Mouse (Mus musculus) kidney, adult 2 months (tissue): ENCODE results near the gene Trip12. TPM values are rescaled to one million over a fixed set of nuclear protein-coding genes. Genes with fewer than 3 reads are reported as not detected.

ENCODE experiments used
- DNase-seq: peaks from one replicate; pipeline ENCODE4 v3.0.0; 2021
- H3K27ac ChIP-seq: fragments of 200-500 bp; 2 replicates; pipeline ENCODE4 v1.5.1; 2012; ENCODE audit warnings: low read depth, low read length, control low read depth, inconsistent platforms; ENCODE audit not compliant: insufficient read depth
- H3K27me3 ChIP-seq: fragments of 200-500 bp; replicated peaks from 2 replicates; pipeline ENCODE4 v1.6.1; 2012; ENCODE audit warnings: mild to moderate bottlenecking, moderate library complexity, low read length, inconsistent platforms; ENCODE audit not compliant: control insufficient read depth, insufficient read depth
- H3K36me3 ChIP-seq: fragments of 200-500 bp; 2 replicates; pipeline ENCODE4 v1.6.1; 2012; ENCODE audit warnings: mild to moderate bottlenecking, moderate library complexity, low read length, inconsistent platforms; ENCODE audit not compliant: control insufficient read depth, insufficient read depth
- H3K4me1 ChIP-seq: fragments of 200-500 bp; 2 replicates; pipeline ENCODE4 v1.6.1; 2011; ENCODE audit warnings: low read length; ENCODE audit not compliant: control insufficient read depth, insufficient read depth
- H3K4me3 ChIP-seq: fragments of 200-500 bp; 2 replicates; pipeline ENCODE4 v1.5.1; 2011; ENCODE audit warnings: mild to moderate bottlenecking, low read depth, low read length, control low read depth; ENCODE audit not compliant: insufficient read depth
- CTCF ChIP-seq: fragments of 200-500 bp; conservative IDR thresholded peaks from 2 replicates; pipeline ENCODE4 v1.5.1; 2011; ENCODE audit warnings: low read depth, mild to moderate bottlenecking, control low read depth, low read length, moderate library complexity, mixed read lengths; ENCODE audit not compliant: insufficient read depth, insufficient read length
- POLR2A ChIP-seq: fragments of 200-500 bp; IDR thresholded peaks from one replicate; pipeline ENCODE4 v1.6.1; 2011; ENCODE audit warnings: low read depth, low read length, control low read depth
- WGBS: fragments of 180-500 bp; shearing (Covaris S2); methylation state at CpG from one replicate; pipeline ENCODE4 v1.1.7; 2018; 5-methylcytosine and 5-hydroxymethylcytosine counted together
- polyA plus RNA-seq: library from polyadenylated mRNA; depleted of rRNA; stranded (reverse); fragments of >200 nt; gene quantifications from 2 replicates; pipeline ENCODE4 v1.2.3, GENCODE M21; 2012

The Trip12 gene
- polyA plus RNA-seq, 1 experiment = 35.7 TPM

DNA sequence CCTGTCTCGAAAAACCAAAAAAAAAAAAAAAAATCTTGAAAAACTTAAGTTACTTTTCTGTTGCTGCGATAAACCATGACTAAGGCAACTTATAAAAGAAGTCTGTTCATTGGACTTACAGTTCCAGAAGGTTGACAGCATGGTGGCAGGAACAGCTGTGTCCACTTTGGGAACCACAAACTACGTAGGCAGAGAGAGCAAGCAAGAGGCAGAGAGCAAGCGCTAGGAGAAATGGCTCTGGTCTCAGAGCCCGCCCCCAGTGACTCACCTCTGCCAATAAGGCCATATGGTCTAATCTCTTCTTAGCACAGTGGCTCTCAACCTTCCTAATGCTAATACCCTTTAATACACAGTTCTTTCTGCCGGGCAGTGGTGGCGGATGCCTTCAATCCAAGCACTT is 9.5 kb upstream of the Trip12 start:
- Histone ChIP-seq H3K36me3 (no peaks in the 10 kb centered on the region), H3K4me1 (peaks cover 15% of the 10 kb centered on the region), H3K27me3 (no peaks in the 10 kb centered on the region), H3K27ac (no peak overlapping the region), H3K4me3 (no peak overlapping the region)
- 95% methylated on average over 7 of the region's 7 CpGs for WGBS
- DNase-seq = no peak
- TF ChIP-seq CTCF (no peak), POLR2A (no peak)

DNA sequence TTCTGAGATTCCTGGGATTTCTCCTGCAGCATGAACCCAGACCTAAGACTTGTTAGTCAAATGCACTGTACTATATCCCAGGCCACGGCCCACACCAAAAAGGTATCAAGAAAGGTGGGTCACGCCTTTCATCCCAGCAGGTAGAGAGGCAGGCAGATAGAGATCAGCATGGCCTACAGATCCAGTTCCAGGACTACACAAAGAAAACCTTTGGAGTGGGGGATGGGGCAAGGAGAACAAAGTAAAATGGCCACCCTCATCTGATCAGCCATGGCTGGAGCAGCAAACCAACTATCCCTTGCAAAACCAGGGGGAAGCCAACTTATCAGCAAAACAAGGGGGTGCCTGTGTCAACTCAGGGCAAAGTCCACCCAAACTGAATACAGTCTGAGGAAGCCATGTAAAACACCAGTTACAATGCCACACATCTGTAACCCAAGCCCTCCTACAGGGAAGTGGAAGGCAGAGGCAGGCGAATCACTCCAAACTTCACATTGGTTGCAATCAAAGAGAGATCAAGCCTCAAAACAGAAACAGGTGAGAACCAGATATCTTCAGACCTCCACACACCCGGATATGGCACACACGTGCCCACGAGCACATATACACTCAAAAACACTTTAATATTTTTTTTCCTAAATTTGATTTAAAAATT is 8.6 kb upstream of the Trip12 start:
- no peak for TF ChIP-seq POLR2A
- TF ChIP-seq CTCF = no peak
- H3K4me3 ChIP-seq = no peak overlapping the region
- H3K27me3 ChIP-seq = no peaks in the 10 kb centered on the region
- no peak overlapping the region for H3K27ac ChIP-seq
- H3K36me3 ChIP-seq = no peaks in the 10 kb centered on the region
- no peak for DNase-seq
- 98% methylated on average over 6 of the region's 6 CpGs for whole genome bisulfite sequencing
- peaks cover 15% of the 10 kb centered on the region for H3K4me1 ChIP-seq

DNA sequence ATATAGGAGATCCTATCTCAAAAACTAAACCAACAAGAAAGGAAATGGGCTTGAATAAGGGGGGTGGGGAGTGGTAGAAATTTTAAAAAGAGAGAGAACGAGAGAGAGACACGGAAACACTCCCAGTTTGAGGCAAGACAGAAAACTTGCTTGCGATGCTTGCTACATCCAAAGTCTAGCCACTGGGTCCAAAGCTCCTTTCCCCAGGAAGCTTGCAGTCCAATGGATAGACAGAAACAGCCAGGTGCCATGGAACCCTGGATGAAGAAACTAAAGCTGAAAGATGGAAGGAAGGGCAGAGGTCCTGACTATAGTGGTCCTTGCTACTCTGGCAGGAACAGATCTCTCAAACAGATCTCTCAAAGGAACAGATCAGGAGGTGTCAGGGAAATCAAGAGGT is 8.0 kb upstream of the Trip12 start:
- Histone ChIP-seq H3K36me3 (no peaks in the 10 kb centered on the region), H3K27ac (no peak overlapping the region), H3K4me1 (peaks cover 15% of the 10 kb centered on the region), H3K4me3 (no peak overlapping the region), H3K27me3 (no peaks in the 10 kb centered on the region)
- 61% methylated on average over 3 of the region's 3 CpGs for WGBS
- no peak for DNase-seq
- TF ChIP-seq POLR2A = no peak
- TF ChIP-seq CTCF = no peak

DNA sequence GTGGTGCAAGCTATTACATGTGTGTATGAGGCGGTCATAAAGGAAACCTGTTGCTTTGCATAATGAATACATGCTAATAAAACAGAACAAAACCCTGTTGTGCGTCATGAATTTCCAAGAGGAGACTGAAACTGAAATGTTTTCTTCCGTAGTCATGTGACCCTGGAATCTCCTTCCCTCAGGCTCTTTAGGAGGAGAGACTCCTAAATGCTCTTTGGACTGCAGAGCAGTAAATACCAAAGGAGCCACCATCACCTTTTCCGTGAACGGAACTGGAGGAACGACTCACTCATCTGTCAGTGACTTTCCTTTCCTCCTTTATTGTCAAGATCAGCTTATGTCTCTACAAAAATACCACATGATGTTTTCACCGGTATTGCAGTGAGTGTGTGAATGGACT is 7.4 kb upstream of the Trip12 start:
- no peaks in the 10 kb centered on the region for H3K36me3 ChIP-seq
- H3K27ac ChIP-seq = no peak overlapping the region
- no peak for DNase-seq
- no peak for TF ChIP-seq CTCF
- TF ChIP-seq POLR2A = no peak
- no peaks in the 10 kb centered on the region for H3K27me3 ChIP-seq
- peaks cover 14% of the 10 kb centered on the region for H3K4me1 ChIP-seq
- H3K4me3 ChIP-seq = no peak overlapping the region
- 64% methylated on average over 7 of the region's 7 CpGs for WGBS

DNA sequence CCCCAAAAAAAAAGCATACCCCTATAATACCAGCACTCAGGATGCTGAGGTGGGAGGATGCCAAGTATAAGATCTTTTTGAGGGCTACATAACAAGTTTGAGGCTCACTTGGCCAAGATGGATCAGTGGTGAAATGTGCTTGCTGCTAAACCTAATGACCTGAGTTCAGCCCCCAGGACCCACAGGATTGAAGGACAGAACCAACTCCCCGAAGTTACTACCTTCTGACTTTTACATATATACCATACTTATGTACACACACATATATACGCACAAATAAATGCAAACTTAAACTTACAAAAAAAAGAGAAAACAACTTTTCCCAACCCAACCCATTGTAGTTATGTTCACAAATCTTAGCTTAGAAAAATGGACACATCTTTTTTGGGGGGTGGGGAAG is 3.0 kb upstream of the Trip12 start:
- no peak for DNase-seq
- no peak for TF ChIP-seq POLR2A
- H3K4me1 ChIP-seq = peaks cover 4% of the 10 kb centered on the region; the same call in 1 of the 2 replicates
- no peak overlapping the region for H3K4me3 ChIP-seq
- H3K27me3 ChIP-seq = no peaks in the 10 kb centered on the region
- no peak overlapping the region for H3K27ac ChIP-seq
- no peaks in the 10 kb centered on the region for H3K36me3 ChIP-seq
- WGBS = 94% methylated on average over 2 of the region's 2 CpGs

DNA sequence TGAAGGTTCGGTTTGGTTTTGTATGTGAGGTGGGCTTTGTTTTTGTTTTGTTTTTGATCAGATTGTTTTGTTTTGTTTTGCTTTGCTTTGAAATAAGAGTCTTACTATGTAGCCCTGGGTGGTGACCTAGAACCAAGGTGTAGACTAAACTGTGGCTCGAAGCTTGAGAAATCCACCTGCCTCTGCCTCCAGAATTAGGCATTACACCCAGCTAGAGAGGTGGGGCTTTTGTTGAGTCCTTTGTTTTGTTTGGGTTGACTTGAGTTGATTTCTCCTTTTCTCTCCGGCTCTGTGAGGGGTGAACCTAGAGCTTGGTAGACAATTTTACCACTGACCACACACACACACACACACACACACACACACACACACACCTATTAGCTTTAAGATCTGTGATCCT is 745 bp upstream of the Trip12 start:
- Histone ChIP-seq H3K36me3 (no peaks in the 10 kb centered on the region), H3K4me1 (no peaks in the 10 kb centered on the region), H3K27ac (no peak overlapping the region), H3K27me3 (no peaks in the 10 kb centered on the region), H3K4me3 (no peak overlapping the region)
- 58% methylated on average over 3 of the region's 3 CpGs for WGBS
- no peak for DNase-seq
- TF ChIP-seq CTCF (no peak), POLR2A (no peak)

DNA sequence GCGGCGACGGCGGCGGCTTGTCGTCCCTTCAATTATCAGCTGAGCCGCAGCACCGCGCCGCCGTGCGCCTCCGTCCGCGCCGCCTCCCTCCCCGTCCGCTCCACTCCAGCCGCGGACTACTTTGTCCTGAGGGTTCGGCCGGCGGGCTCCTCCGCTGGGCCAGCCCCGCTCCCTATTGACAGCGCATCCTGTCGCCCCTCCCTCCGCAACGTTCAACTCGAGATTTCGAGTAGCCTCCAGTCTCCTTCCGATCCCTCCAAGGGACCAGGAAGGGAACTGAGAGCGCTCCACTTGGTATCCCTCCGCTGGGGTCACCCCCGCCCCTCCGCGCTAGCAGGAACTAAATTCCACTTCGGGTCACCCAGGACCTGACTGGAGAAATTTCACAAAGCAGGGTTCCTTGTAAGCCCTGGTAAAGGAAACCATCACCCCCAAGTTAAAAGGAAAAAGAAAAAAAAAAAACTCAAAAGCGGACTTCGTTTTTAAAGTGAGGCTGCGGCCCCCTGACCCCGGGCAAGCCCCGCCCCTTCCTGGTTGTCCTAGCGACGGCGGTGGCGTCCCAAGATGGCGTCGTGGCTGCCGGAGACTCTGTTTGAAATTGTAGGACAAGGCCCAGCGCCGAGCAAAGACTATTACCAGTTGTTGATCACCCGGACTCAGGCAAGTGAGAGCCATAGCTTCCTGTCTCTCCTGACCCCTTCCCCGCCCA is 853 bp downstream of the Trip12 start, which contains the start of gene Fbxo36:
Gene Fbxo36 (plus strand): TSS at position 533 of the 709 bp plus-strand sequence.
- H3K27me3 ChIP-seq = no peaks in the 10 kb centered on the region
- peak within 1 kb of the TSS; percentile 94 for H3K27ac ChIP-seq
- TF ChIP-seq CTCF (no peak), POLR2A (no peak)
- H3K4me1 ChIP-seq = no peaks in the 10 kb centered on the region
- H3K36me3 ChIP-seq = no peaks in the 10 kb centered on the region; the same call in 1 of the 2 replicates
- H3K4me3 ChIP-seq = peak within 1 kb of the TSS; percentile 89
- WGBS = under 1% methylated on average over 54 of the region's 54 CpGs
- peak; percentile 96 for DNase-seq
